Mouse (Mus musculus) stomach, postnatal 0 days (tissue): ENCODE data around the gene Klf12. TPM values are rescaled to one million over a fixed set of nuclear protein-coding genes. Genes with fewer than 3 reads are reported as not detected.

ENCODE experiments used
- ATAC-seq: fragments of 200-750 bp; cut with Nextera tagmentation; 2 replicates; pipeline ENCODE4 v1.8.0; 2017; ENCODE audit not compliant: low FRiP score, low TSS enrichment
- DNase-seq: peaks from one replicate; pipeline ENCODE4 v3.0.0-alpha.2; 2016; ENCODE audit warnings: low spot score
- H3K27ac ChIP-seq: fragments of 300-500 bp; sonication (generic); replicated peaks from 2 replicates; pipeline ENCODE4 v1.5.1; 2014; ENCODE audit warnings: mild to moderate bottlenecking, control low read depth
- H3K27me3 ChIP-seq: fragments of 300-500 bp; sonication (generic); 2 replicates; pipeline ENCODE4 v1.6.1; 2014; ENCODE audit warnings: low read length; ENCODE audit not compliant: control insufficient read depth, insufficient read depth
- H3K36me3 ChIP-seq: fragments of 300-500 bp; sonication (generic); 2 replicates; pipeline ENCODE4 v1.6.1; 2014; ENCODE audit warnings: low read length, mixed read lengths; ENCODE audit not compliant: control insufficient read depth, insufficient read depth
- H3K4me1 ChIP-seq: fragments of 300-500 bp; sonication (generic); replicated peaks from 2 replicates; pipeline ENCODE4 v1.6.1; 2014; ENCODE audit warnings: antibody characterized with exemption; ENCODE audit not compliant: control insufficient read depth, insufficient read depth
- H3K4me2 ChIP-seq: fragments of 300-500 bp; sonication (generic); replicated peaks from 2 replicates; pipeline ENCODE4 v1.6.1; 2014; ENCODE audit warnings: low read depth, mild to moderate bottlenecking, control low read depth, moderate library complexity
- H3K4me3 ChIP-seq: fragments of 300-500 bp; sonication (generic); 2 replicates; pipeline ENCODE4 v1.5.1; 2014; ENCODE audit warnings: low read depth, low read length, control low read depth
- H3K9ac ChIP-seq: fragments of 300-500 bp; sonication (generic); 2 replicates; pipeline ENCODE4 v1.6.1; 2014; ENCODE audit warnings: mild to moderate bottlenecking, low read length, control low read depth, mixed read lengths
- H3K9me3 ChIP-seq: fragments of 300-500 bp; sonication (generic); 2 replicates; pipeline ENCODE4 v1.6.1; 2016; ENCODE audit warnings: low read length; ENCODE audit not compliant: control insufficient read depth
- CTCF ChIP-seq: IDR thresholded peaks from 2 replicates; pipeline ENCODE4 v1.5.1; 2016; ENCODE audit warnings: antibody characterized with exemption, low read depth, mild to moderate bottlenecking, moderate library complexity
- EP300 ChIP-seq: optimal IDR thresholded peaks from 2 replicates; pipeline ENCODE3; 2016; ENCODE audit warnings: antibody characterized with exemption
- WGBS: fragments of 180-500 bp; shearing (Covaris S2); extraction: QIAGEN DNeasy Blood & Tissue Kit; methylation state at CpG from one replicate; pipeline ENCODE4 v1.1.7; 2014; 5-methylcytosine and 5-hydroxymethylcytosine counted together
- polyA plus RNA-seq: library from polyadenylated mRNA; unstranded; fragments of >200 nt; fragmentation: Nextera tagmentation; extraction: Ambion mirVana; gene quantifications from 2 replicates; pipeline ENCODE4 v1.2.1, GENCODE M21; 2015

The Klf12 gene
- polyA plus RNA-seq, 1 experiment from 2014 or later: 3.8 TPM

GRCm38 (mm10) chr14:100113419-100113818 lies 171.1 kb downstream of the Klf12 start:
- DNase-seq (no peak), ATAC-seq (no peak)
- TF ChIP-seq EP300 (no peak), CTCF (no peak)
- Histone ChIP-seq H3K27ac (no peak overlapping the region), H3K9me3 (no peaks in the 10 kb centered on the region), H3K4me2 (no peak overlapping the region), H3K36me3 (no peaks in the 10 kb centered on the region), H3K4me1 (no peaks in the 10 kb centered on the region), H3K27me3 (no peaks in the 10 kb centered on the region), H3K9ac (no peak overlapping the region), H3K4me3 (no peak overlapping the region)
- 58% methylated on average over 6 of the region's 6 CpGs for WGBS

GRCm38 (mm10) chr14:100111735-100112134 lies 172.7 kb downstream of the Klf12 start:
- ATAC-seq: peak; percentile 42; the same call in 1 of the 2 replicates

GRCm38 (mm10) chr14:100109563-100109962 lies 174.9 kb downstream of the Klf12 start:
- Histone ChIP-seq H3K9ac (no peak overlapping the region), H3K4me1 (no peaks in the 10 kb centered on the region), H3K27me3 (no peaks in the 10 kb centered on the region), H3K27ac (no peak overlapping the region), H3K9me3 (no peaks in the 10 kb centered on the region), H3K36me3 (no peaks in the 10 kb centered on the region; the same call in 1 of the 2 replicates), H3K4me3 (no peak overlapping the region), H3K4me2 (no peak overlapping the region)
- 66% methylated on average over 6 of the region's 6 CpGs for WGBS
- ATAC-seq: no peak
- DNase-seq: no peak
- TF ChIP-seq EP300 (no peak), CTCF (no peak)

More at GRCm38 (mm10) chr14:100111735-100112134, 172.7 kb downstream of the Klf12 start:
- Histone ChIP-seq H3K27me3 (no peaks in the 10 kb centered on the region), H3K36me3 (no peaks in the 10 kb centered on the region), H3K4me3 (no peak overlapping the region), H3K9ac (no peak overlapping the region), H3K4me1 (no peaks in the 10 kb centered on the region), H3K4me2 (no peak overlapping the region), H3K9me3 (no peaks in the 10 kb centered on the region), H3K27ac (0 out of 2 replicates have a peak overlapping the region, but pooled peaks have one; percentile 13)
- DNase-seq: no peak
- no peak for TF ChIP-seq EP300
- TF ChIP-seq CTCF: no peak
- WGBS: 30% methylated on average over 1 of the region's 1 CpGs

GRCm38 (mm10) chr14:100105570-100105969 lies 178.9 kb downstream of the Klf12 start:
- no peaks in the 10 kb centered on the region for H3K27me3 ChIP-seq
- TF ChIP-seq EP300 (no peak), CTCF (no peak)
- H3K4me2 ChIP-seq: no peak overlapping the region
- H3K4me3 ChIP-seq: no peak overlapping the region
- DNase-seq (no peak), ATAC-seq (no peak)
- H3K36me3 ChIP-seq: no peaks in the 10 kb centered on the region; the same call in 1 of the 2 replicates
- 87% methylated on average over 10 of the region's 10 CpGs for WGBS
- H3K9ac ChIP-seq: no peak overlapping the region
- H3K4me1 ChIP-seq: no peaks in the 10 kb centered on the region
- no peaks in the 10 kb centered on the region for H3K9me3 ChIP-seq
- no peak overlapping the region for H3K27ac ChIP-seq

GRCm38 (mm10) chr14:100104818-100105217 lies 179.7 kb downstream of the Klf12 start:
- ATAC-seq (no peak), DNase-seq (no peak)
- TF ChIP-seq CTCF (no peak), EP300 (no peak)
- WGBS: 89% methylated on average over 12 of the region's 12 CpGs
- Histone ChIP-seq H3K36me3 (no peaks in the 10 kb centered on the region; the same call in 1 of the 2 replicates), H3K4me3 (no peak overlapping the region), H3K9ac (no peak overlapping the region), H3K4me1 (no peaks in the 10 kb centered on the region), H3K27ac (no peak overlapping the region), H3K4me2 (no peak overlapping the region), H3K27me3 (no peaks in the 10 kb centered on the region), H3K9me3 (no peaks in the 10 kb centered on the region)

- H3K36me3 ChIP-seq: no peaks in the 10 kb centered on the region; the same call in 1 of the 2 replicates
- H3K27me3 ChIP-seq: no peaks in the 10 kb centered on the region
- H3K9ac ChIP-seq: no peak overlapping the region
- H3K27ac ChIP-seq: no peak overlapping the region
- H3K4me3 ChIP-seq: no peak overlapping the region
- no peaks in the 10 kb centered on the region for H3K9me3 ChIP-seq
- DNase-seq (no peak), ATAC-seq (no peak)
- TF ChIP-seq EP300 (no peak), CTCF (no peak)
- H3K4me1 ChIP-seq: no peaks in the 10 kb centered on the region
- 88% methylated on average over 6 of the region's 6 CpGs for WGBS
- H3K4me2 ChIP-seq: no peak overlapping the region
Measured at GRCm38 (mm10) chr14:100103818-100104217, 180.7 kb downstream of the Klf12 start.
